Mouse (Mus musculus) embryonic facial prominence, embryonic 13.5 days (tissue): ENCODE data around the gene Egr4. TPM values are rescaled to one million over a fixed set of nuclear protein-coding genes. Genes with fewer than 3 reads are reported as not detected.

ENCODE experiments used
- ATAC-seq: fragments of 200-750 bp; cut with Nextera tagmentation; 2 replicates; pipeline ENCODE4 v1.8.0; 2017; ENCODE audit warnings: low read depth; ENCODE audit not compliant: insufficient number of reproducible peaks, insufficient read depth, low FRiP score, low TSS enrichment
- H3K27ac ChIP-seq: fragments of 300-500 bp; sonication (generic); 2 replicates; pipeline ENCODE4 v1.5.1; 2015; ENCODE audit warnings: moderate library complexity, mild to moderate bottlenecking, inconsistent platforms
- H3K27me3 ChIP-seq: fragments of 300-500 bp; sonication (generic); 2 replicates; pipeline ENCODE4 v1.6.1; 2015; ENCODE audit warnings: mild to moderate bottlenecking, inconsistent platforms
- H3K36me3 ChIP-seq: fragments of 300-500 bp; sonication (generic); 2 replicates; pipeline ENCODE4 v1.6.1; 2015; ENCODE audit warnings: mild to moderate bottlenecking, inconsistent platforms
- H3K4me1 ChIP-seq: fragments of 300-500 bp; sonication (generic); 2 replicates; pipeline ENCODE4 v1.6.1; 2015; ENCODE audit warnings: inconsistent platforms
- H3K4me2 ChIP-seq: fragments of 300-500 bp; sonication (generic); 2 replicates; pipeline ENCODE4 v1.6.1; 2015; ENCODE audit warnings: moderate library complexity, mild to moderate bottlenecking, inconsistent platforms
- H3K4me3 ChIP-seq: fragments of 300-500 bp; sonication (generic); 2 replicates; pipeline ENCODE4 v1.5.1; 2015; ENCODE audit warnings: mild to moderate bottlenecking, inconsistent platforms
- H3K9ac ChIP-seq: fragments of 300-500 bp; sonication (generic); 2 replicates; pipeline ENCODE4 v1.6.1; 2015; ENCODE audit warnings: mild to moderate bottlenecking, inconsistent platforms
- H3K9me3 ChIP-seq: fragments of 300-500 bp; sonication (generic); 2 replicates; pipeline ENCODE4 v1.6.1; 2016; ENCODE audit warnings: inconsistent platforms
- WGBS: fragments of 180-500 bp; shearing (Covaris S2); methylation state at CpG from one replicate; pipeline ENCODE4 v1.1.7; 2015; ENCODE audit warnings: mixed read lengths; 5-methylcytosine and 5-hydroxymethylcytosine counted together
- polyA plus RNA-seq: library from polyadenylated mRNA; unstranded; fragments of >200 nt; fragmentation: Nextera tagmentation; extraction: Ambion mirVana; gene quantifications from 2 replicates; pipeline ENCODE4 v1.2.1, GENCODE M21; 2015

Egr4 gene
- polyA plus RNA-seq, 1 experiment from 2014 or later, result not detected

DNA sequence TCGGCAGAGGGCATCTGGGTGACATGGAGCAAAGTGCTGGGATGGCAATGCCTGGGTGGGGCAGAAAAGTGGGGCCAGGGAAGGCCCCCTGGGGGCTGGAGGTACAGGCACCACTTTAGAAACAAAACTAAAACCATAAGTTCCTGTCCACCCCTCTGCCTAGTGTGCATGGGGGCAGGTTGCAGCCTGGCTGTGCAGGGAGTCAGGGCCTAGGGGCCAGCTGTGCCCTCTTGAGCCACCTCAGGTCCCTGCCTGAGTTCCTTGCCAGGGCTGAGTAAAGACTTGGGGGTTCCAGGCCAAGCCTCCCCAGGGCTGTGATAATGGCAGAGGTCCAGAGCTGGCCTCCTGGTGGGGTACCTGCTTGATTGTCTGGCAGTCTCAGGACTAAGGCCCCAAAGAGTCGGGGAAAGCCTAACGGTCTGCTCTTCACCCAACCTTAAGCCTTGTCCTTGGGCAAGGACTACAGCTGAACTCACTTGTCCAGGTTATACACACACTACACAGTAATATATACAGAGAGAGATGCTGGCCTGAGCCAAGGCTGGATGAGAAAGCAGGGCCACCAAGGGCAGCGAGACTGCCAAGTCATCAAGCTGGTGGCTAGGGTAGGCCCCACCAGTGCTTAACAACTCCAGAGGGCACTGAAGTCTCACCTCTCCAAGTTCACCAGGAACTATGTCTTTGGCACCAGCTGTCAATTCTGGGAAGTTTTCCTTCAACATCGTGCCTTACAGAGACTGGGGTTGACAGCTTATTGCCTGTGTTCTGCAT, 43.5 kb downstream of the Egr4 start:
- no peaks in the 10 kb centered on the region for H3K4me1 ChIP-seq
- H3K27me3 ChIP-seq, result no peaks in the 10 kb centered on the region
- H3K4me3 ChIP-seq, result no peak overlapping the region
- no peak overlapping the region for H3K27ac ChIP-seq
- H3K4me2 ChIP-seq, result no peak overlapping the region
- WGBS, result 74% methylated on average over 5 of the region's 5 CpGs
- no peak for ATAC-seq
- no peak overlapping the region for H3K9ac ChIP-seq
- no peaks in the 10 kb centered on the region for H3K9me3 ChIP-seq
- peaks cover 53% of the 10 kb centered on the region for H3K36me3 ChIP-seq

DNA sequence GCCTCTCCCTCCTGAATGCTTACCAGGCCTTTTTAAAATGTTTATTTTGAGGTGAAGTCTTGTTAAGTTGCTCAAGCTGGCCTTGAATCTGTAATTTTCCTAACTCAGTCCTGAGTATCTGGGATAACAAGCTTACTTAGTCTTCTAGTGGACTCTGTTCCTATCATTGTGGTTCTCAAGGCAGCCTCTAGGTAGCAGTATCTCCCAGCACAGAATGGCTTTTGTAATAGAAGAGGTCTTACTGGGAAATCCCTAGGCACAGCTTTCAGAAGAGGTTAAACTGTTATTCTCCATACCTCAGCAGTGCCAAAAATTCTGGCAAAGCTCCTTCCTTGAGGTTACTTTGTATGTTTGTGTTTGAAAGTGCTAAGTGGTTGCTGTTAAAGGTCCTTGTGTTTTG, 48.0 kb downstream of the Egr4 start:
- H3K36me3 ChIP-seq, result peaks cover 97% of the 10 kb centered on the region
- no peaks in the 10 kb centered on the region for H3K4me1 ChIP-seq
- ATAC-seq, result no peak

More for the DNA sequence above, 48.0 kb downstream of the Egr4 start:
- Histone ChIP-seq H3K27ac (no peak overlapping the region), H3K4me3 (no peak overlapping the region), H3K9ac (no peak overlapping the region), H3K27me3 (no peaks in the 10 kb centered on the region), H3K4me2 (no peak overlapping the region), H3K9me3 (no peaks in the 10 kb centered on the region)

Other genes with a start within 250 kb of the Egr4 start
- gene Sfxn5, start 180.2 kb downstream of the Egr4 start, polyA plus RNA-seq, result 7.0 and 8.2 TPM in 2 replicates
- 13.6 and 14.7 TPM in 2 replicates for gene Rab11fip5, start 139.0 kb downstream of the Egr4 start, polyA plus RNA-seq
- not detected in 2 replicates for gene Noto, start 89.7 kb downstream of the Egr4 start, polyA plus RNA-seq
- 56.2 and 59.1 TPM in 2 replicates for gene Smyd5, start 81.6 kb downstream of the Egr4 start, polyA plus RNA-seq
- gene Cct7, start 62.1 kb downstream of the Egr4 start, polyA plus RNA-seq, result 452 and 471 TPM in 2 replicates
- 31.7 and 34.9 TPM in 2 replicates for gene Pradc1, start 61.6 kb downstream of the Egr4 start, polyA plus RNA-seq
- 0.36 and 0.42 TPM in 2 replicates for gene Fbxo41, start 10.6 kb downstream of the Egr4 start, polyA plus RNA-seq
- 5.7 and 7.6 TPM in 2 replicates for gene Alms1, start 73.9 kb upstream of the Egr4 start, polyA plus RNA-seq
- gene Nat8f7, start 199.6 kb upstream of the Egr4 start, polyA plus RNA-seq, result not detected in 2 replicates